Mouse (Mus musculus): Measurements from ENCODE around the gene Fitm1. TPM values are rescaled to one million over a fixed set of nuclear protein-coding genes. Genes with fewer than 3 reads are reported as not detected.

Fitm1 gene
- polyA plus RNA-seq, 1 experiment, result 0.25 TPM

DNA sequence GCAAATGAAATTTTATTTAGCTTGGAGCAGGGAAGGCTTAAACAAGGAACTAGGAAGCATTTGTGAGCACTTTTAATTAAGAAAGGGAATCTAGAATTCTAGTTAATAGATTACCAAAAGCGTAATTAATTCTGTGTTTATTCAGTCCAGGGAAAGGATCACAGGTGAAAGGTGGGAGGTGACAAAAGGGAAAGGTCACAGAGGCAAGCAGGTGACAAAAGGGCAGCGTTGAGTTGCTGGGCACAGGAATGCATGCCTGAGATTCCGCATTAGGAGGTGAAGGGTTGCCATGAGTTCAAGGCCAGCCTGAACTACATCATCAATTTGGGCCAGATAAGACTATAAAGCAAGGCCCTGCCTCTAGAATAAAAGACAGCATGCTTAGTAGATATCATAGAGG is 7.9 kb upstream of the Fitm1 start:
- no peak for DNase-seq (ENCODE audit: low spot score)

DNA sequence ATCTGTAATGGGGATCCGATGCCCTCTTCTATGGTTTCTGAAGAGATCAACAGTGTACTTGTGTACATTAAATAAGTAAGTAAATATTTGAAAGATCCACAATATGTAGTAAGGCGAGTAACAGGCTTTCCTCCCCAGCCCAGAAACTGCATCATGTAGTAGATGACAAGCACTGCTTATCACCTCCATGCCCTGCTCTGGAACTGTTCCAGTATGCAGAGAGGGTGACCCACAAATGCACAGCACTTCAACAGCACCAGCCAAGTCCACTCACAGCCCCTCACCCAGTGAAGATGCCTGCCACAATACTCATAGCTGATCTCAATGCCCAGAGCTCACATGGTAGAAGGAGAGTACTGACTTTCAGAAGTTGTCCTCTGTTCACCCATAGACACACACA is 4.8 kb upstream of the Fitm1 start:
- DNase-seq (ENCODE audit: low spot score), result no peak

DNA sequence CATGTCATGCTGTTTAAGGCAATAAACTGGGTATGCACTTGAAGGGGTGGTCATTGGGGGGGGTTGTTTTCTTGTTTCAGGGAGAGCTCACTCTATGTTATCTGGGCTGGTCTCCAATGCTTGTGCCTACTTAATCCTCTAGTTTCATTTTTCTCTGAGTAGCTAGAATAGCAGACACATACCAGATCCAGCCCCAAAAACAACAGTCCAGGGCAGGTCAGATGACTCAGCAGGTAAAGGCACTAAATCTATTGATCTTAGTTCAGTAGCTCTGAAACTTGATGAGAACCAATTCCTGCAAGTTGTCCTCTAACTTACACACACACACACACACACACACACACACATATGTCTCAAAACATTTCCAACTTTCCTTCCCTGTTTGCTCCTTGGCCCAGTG is 3.7 kb upstream of the Fitm1 start:
- no peak for DNase-seq (ENCODE audit: low spot score)

DNA sequence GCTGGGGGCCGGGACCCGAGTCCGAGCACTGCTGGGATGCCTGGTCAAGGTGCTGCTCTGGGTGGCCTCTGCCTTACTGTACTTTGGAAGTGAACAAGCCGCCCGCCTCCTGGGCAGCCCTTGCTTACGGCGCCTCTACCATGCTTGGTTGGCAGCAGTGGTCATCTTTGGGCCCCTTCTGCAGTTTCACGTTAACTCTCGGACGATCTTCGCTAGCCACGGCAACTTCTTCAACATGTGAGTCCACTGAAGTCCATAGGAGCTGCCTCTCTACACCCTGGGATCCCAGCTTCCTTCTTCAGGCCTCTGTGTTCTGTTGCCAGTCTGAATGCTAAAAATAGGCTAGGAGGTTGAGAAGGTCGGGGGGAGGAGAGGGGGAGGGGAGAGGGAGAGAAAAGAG is 294 bp downstream of the Fitm1 start:
- no peak for DNase-seq (ENCODE audit: low spot score)

DNA sequence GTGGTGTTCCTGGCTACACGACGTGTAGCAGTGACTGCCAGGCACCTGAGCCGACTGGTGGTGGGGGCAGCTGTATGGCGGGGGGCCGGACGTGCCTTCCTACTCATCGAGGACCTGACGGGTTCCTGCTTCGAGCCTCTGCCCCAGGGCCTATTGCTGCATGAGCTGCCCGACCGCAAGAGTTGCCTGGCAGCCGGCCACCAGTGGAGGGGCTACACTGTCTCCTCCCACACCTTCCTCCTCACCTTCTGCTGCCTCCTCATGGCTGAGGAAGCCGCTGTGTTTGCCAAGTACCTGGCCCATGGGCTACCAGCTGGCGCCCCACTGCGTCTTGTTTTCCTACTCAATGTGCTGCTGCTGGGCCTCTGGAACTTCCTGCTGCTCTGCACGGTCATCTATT is 959 bp downstream of the Fitm1 start:
- DNase-seq (ENCODE audit: low spot score), result no peak

DNA sequence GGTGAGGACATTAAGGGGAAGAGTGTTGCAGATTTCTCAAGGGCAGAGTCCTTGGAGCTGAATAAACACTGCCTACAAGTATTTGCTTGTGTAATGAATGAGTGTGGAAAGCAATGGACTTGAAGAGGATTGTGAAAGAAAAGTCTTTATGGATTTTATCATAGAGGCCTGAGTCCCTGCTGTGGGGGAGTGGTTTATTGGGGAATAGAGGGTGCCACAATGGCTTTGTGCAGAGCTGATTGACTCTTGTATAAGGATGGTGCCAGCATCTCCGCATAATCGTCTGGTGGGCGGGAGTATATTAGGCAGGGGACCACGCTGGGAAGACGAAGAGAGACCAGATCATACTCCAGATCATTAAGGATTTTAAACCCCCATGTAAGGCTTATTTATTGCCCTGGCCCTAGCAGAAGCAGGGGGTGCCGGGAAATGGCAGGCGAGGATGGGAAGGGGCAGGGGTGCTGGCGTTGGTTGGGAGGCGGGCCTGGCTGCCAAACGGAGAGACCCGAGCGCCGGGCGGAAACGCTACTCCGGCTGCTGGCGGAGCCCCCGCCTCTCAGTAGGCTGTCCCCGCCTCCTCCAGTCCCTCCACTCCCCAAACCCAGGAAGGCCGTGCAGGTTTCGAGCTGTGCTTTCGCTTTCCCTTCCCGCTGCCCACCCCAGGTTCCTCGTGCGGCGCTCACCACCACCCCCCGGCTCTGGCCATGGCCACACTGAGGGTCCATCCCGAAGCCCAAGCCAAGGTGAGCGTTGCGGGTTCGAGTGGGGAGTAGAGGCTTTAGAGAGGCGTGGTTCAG is 2.7 kb downstream of the Fitm1 start, which contains the start of gene Psme1:
Gene Psme1 (plus strand): TSS at position 253 of the 797 bp plus-strand sequence.
- DNase-seq (ENCODE audit: low spot score), result peak; percentile 67

DNA sequence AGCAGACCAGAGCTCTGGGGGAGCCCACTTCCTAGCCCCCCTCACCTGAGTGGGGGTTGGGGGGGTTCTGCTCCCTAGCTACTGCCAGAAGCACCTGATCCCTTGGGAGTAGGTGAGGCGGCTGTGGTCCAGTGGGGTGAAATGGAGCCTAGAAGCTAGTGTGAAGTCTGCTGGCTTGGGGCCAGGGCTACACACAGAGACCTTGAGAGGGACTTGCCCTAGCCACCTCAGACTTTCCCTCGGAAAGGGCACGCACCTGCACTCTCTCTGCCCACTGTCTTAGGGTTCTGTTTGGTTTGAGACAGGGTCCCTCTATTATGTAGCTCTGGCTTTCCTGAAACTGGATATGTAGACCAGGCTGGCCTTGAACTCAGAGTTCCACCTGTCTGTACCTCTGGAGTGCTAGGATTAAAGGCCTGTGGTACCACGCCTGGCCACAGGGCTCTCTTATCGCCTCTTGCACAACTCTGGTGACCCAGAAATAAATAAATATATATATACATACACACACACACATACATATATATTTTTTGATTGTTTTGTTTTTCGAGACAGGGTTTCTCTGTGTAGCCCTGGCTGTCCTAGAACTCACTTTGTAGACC is 3.4 kb downstream of the Fitm1 start:
- DNase-seq (ENCODE audit: low spot score), result peak; percentile 50

DNA sequence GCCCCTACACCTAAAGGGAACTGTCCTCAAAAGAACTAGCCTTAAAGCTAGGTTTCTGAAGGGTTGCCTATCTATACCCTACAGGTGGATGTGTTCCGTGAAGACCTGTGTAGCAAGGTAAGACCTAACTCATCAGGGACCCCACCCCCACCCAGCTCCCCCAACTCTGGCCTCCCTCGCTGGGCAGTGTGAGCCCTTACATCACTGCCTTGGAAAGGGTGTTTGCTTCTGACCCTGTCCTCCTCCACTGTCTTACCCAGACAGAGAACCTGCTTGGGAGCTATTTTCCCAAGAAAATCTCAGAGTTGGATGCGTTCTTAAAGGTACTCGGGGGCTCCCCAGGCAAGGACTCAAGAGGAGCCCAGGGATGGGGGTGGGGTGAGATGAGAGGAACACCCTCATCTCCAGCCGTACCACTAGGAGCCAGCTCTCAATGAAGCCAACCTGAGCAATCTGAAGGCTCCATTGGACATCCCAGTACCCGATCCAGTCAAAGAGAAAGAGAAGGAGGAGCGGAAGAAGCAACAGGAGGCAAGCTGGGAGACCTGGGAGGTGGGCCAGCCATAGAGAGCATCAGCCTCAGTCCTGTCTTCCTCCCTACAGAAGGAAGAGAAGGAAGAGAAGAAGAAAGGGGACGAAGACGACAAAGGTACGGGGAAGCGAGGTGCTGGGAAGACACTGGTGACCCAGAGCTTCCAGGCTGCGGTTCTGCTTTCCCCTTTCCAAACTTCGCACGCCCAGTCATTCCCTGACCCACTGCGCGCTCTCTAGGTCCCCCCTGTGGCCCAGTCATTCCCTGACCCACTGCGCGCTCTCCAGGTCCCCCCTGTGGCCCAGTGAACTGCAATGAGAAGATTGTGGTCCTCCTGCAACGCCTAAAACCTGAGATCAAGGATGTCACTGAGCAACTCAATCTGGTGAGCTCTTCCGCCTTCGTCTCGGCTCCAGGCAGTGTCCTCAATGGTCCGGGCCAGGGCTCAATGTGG is 4.4 kb downstream of the Fitm1 start:
- no peak for DNase-seq (ENCODE audit: low spot score)

DNA sequence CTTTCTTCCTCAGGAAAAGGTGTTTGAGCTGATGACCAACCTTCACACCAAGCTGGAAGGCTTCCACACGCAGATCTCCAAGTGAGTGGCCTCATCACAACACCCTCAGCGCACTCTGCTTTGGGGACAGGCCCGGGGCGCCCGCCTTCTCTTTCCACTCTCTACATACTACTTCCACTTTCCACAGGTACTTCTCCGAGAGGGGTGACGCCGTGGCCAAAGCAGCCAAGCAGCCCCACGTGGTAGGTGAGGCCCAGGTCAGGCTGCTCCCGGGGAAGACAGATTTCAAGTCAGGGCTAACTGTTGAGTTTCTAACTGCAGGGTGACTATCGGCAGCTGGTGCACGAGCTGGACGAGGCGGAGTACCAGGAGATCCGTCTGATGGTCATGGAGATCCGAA is 5.3 kb downstream of the Fitm1 start:
- no peak for DNase-seq (ENCODE audit: low spot score)

DNA sequence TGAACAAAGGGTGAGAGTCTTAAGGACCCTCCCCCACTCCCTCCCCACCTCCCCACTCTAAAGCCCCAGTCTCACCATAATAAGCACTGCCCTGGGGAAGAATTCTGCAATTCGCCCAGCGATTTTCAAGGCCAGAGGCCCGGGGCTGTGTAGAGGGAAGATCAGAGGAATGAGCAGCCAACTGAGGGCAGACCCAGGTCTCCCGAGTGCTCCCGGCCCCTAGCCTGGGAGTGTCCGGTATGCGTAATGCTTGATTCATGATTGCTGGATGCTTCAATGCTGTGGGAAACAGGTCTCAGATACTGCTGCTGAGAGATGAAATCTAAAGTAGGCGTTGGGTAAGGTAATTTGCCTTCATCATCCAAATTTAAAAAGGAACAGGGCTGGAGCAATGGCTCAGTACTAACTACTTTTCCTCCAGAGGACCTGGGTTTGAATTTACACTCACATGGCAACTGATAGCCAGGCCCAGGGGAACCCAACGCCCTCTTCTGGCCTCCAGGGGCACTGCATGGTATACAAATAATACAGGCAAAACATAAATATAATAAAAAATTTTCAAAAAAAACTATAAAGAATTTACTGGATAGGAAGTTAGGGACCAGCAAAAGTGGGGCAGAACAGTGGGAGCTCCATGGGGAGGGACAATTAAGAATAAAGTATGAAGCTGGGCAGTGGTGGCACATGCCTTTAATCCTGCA is 6.7 kb downstream of the Fitm1 start:
- no peak for DNase-seq (ENCODE audit: low spot score)

DNA sequence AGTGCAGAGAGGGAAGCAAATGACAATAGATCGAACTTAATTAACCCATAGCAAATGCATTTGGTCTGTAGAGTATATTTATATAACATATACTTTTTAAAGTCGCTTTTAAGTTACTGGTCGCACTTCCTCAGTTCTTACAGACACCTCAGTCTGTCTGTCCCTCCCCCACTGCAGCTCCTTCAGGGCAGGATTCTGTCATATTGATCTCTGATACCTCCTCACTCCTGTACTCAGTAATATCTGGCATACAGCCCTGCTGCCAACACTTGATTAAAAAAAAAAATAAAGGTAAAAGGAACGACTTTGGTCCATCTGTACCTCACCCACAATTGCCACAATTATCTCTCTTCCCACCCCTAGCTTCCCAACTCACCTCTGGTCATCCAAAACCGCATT is 8.9 kb downstream of the Fitm1 start:
- DNase-seq (ENCODE audit: low spot score), result no peak

DNA sequence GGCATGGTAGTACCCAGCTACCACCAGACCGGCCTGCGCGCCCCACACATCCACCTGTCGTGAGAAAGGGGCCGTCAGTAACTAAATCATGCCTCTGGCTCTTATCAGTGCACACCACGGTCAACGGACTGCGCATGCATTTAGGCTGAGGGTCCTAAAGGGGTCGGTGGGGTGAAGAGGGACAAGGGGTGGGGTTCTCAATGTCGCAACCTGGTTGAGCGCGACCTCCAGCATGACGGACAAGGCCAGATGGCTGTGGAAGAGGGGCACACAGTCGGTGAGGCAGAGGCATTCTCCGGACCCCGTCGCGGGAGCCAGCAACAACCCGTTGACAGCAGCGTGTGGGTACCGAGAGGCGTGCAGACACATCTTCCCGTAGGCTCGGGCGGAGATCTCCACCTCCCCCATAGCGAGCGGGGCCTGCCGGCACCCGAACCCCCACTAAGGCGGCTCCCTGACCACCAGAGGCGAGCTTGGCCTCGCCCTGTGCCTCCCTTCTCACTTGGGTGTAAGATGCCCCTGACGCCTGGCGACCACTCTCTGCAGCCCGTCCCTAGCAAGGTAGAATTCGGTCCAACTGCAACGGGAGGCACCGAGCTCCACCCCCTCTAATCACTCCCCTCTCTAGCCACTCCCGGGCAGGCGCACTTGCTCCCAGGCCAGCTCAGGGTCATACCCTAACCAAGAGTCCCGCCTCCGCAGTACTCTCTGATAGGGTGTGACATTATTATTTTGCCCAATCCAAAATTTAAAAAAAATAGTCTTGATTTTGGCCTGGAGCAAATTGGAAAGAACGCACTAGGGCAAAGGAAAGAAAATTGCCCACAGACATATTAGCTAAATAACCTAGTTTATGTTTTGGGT is 9.5 kb downstream of the Fitm1 start, which contains the start of gene Emc9:
Gene Emc9 (minus strand): TSS at position 601 of the 864 bp plus-strand sequence.
- peak; percentile 60 for DNase-seq (ENCODE audit: low spot score)

DNA sequence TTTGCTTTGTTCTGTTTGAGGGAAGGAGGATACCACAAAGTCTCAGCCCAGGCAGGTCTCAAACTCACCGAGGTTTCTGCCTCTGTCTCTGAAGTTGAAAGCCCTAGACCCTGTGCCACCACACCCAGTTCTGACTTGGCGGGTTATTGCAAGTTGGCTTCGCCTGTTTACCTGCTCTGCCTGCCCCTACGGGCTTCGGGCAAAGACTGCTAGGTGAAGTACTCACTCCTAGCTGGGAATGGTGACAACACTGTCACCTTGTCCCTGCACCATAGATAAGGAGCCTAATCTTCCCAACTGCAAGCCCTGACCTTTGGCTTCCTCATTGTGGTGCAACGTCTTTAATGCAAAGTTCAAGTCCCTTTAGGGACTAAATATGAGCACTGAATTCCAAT is 10.1 kb downstream of the Fitm1 start:
- DNase-seq (ENCODE audit: low spot score), result no peak

DNA sequence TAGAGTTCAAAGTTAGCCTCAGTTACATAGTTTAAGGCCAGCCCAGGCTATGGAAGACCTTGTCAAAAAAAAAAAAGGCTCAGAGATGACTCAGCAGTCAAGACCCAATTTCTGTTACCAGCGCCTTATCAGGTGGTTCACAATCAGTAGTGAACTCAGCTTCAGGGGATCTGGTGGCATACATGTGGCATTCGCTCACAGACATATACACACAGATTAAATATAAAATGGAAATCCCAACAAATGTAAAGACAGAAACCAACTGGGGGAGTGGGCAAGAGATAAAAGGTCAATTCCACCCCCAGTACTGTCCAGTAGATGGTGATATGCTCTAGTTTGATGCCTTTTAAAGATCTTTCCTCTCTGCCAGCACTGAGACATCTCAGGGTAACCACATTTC is 10.7 kb downstream of the Fitm1 start:
- DNase-seq (ENCODE audit: low spot score), result no peak

DNA sequence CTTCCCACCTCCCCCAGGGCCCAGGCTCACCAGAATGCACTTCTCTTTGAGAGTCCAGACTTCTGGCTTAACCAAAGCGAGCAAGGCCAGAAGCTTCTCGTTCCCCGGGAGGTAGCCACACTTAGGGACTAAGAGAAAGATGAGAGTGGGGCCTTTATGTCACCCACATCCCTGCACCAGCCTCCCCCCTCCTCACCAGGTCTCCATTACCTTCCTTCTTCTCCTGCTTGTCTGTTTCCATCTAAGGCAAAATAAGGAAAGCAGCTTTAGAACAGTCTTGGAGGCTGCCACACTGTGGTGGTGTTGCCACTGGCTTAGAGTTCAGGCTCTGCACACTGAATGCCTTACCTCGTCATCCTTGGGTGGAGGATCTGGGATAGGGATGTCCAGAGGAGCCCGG is 13.9 kb downstream of the Fitm1 start:
- DNase-seq (ENCODE audit: low spot score), result no peak

DNA sequence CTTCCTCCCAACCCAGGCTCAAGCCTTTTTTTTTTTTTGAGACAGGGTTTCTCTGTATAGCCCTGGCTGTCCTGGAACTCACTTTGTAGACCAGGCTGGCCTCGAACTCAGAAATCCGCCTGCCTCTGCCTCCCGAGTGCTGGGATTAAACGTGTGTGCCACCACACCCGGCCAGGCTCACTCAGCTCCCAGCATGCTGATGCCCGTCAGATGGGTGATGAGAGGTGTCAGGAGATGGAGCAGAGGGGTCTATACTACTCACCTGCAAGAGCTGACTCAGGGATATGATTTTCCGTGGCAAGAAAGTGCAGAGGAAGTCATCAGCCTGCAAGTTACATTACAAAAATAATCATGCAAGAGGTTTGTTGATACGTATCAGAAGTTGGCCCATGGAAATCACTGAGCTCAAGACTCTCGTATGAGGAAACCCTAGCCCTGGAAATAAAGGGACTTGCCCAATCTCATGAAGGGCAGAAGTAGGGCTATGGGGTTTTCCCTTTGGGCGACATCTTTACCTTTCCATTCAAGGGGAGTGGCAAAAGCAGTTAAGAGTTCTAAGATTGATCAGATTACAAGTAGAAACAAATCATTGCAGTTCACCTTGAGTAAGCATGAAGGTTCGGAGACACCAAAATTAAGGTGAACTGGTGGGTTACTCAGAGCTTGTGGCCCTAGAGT is 14.5 kb downstream of the Fitm1 start:
- DNase-seq (ENCODE audit: low spot score), result no peak

DNA sequence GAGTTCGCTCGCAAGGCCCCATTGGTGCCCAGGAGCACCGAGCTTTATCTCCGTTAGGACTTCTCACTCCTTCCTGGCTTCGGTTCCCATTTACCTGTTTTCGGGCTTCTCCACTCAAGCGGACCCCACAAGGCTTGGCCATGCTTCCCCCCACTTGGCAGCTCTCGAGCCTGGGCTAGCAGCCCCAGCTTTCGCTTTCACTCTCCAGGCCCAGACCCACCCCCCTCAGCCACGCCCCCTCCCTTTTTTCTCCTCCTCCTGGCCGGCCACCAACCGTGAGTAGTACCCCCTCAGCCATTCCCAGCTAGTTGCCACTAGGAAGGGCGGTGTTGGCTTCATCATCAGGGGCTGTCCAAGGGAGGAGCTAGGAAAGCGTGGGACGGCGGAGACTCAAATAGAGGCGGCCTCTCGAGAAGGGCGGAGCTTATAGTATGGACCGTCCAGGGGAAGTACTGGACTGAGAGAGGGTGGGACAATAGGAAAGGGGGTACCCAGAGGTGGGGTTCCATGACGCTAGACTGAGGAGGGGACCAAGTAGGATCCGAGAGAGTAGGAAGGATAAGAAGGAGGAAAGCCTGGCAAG is 15.4 kb downstream of the Fitm1 start, which contains the start of gene Psme2:
Gene Psme2 (minus strand): TSS at position 366 of the 583 bp plus-strand sequence.
- DNase-seq (ENCODE audit: low spot score), result peak; percentile 75

DNA sequence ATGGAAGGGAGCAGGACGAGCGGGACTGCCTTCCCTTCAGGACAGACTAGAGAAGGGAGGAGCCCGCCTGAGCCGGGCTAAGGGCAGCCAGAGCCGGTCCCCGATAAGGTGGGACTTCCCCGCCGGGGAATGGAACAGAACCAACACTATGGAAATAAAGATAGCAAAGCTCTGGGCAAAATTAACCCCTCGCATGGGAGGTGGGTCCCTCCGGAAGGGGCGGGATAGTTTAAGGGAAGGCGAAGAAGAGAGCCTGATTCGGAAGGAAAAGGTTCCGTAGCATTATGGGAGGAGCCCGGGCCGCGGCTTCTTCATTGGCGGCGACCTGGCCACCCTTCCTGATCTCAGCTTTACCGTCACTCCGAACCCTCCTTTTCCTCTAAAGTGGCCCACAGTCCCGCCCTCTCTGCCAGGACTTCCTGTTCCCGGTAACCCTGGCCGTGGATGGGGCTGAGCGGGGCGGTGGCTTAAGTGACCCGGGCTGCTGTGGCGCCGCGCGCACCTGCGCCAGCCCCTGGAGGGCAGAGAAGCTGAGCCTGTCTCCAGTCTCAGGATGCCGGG is 16.0 kb downstream of the Fitm1 start, which contains the start of gene Rnf31:
Gene Rnf31 (plus strand): TSS at position 378 of the 561 bp plus-strand sequence.
- DNase-seq (ENCODE audit: low spot score), result peak; percentile 81

DNA sequence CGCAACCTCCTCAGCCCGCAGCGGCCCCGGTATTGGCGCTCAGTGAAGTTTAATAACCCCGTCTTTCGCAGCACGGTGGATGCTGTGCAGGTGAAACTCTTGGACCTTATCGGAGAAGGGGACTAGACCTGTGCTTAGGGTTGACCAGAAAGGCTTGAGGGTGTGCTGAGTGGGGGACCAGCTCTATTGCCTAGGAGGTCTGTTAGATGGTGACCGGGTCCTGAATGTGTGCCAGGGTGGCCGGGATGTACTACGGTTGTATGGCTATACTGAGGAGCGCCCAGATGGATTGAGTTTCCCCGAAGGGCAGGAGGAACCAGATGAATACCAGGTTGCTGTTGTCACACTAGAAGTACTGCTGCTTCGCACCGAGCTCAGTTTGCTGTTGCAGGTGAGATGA is 16.8 kb downstream of the Fitm1 start:
- no peak for DNase-seq (ENCODE audit: low spot score)

Measured in urinary bladder, adult 2 months (tissue).